Mouse (Mus musculus) gastrocnemius, postnatal 25 days (tissue): ENCODE measurements at regions not wholly inside any gene's neighbourhood (a gene's known extent, or its start where the extent isn't known, plus 50 kb on each side); places are given as distances from the start of the nearest gene placed in this dataset.
"Not testable (repeated sequence)": the region's sequence is repeated elsewhere in the genome, so short reads cannot be mapped to it uniquely, and the experiment has no call there.

Experiments used
- DNase-seq: peaks from one replicate; pipeline ENCODE4 v3.0.0; 2022

DNA sequence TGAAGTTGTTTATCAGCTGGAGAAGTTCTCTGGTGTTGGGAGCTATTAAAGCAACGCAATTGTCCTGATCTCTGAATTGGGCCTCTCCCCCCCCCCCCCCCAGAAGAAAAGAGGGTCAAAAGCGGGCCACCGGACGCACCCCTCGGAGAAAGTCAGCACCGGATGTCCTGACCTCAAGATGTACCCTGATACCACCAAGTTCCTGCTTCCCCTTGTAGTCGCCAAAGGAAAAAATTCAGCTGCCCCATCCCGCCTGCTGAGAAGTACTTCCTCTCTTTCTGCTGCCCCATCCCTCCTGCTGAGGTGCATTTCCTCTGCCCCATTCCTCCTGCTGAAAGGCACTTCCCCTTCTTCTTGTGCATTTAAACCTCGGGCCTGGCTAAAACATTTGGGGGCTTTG lies 1191.1 kb upstream of the 1700008P02Rik start:
- DNase-seq: not testable (repeated sequence)

- DNase-seq: not testable (repeated sequence)
Observed at GRCm38 (mm10) chr3:7805121-7805520, 1184.9 kb upstream of the 1700008P02Rik start.

DNA sequence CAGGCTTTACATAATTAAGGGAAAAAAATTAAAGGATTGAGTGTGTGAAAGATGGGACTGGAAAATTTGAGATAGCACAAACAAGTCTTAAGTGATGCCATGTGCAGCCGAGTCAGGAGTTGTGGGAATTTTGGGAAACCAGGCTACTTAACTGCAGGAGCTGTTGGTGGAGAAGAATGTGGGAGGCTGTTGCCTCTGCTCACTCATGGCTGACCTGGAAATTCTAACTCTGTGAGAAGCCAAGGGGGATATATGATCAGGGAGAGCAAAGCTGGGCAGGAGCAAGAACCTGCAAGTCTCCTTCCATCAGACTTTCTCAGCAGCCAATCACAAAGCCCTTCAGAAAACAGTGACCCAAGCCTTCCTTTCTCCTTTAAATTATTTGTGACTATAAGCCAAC lies 1184.0 kb upstream of the 1700008P02Rik start:
- DNase-seq: no peak

GRCm38 (mm10) chr3:7799486-7799885 lies 1179.2 kb upstream of the 1700008P02Rik start:
- no peak for DNase-seq

DNA sequence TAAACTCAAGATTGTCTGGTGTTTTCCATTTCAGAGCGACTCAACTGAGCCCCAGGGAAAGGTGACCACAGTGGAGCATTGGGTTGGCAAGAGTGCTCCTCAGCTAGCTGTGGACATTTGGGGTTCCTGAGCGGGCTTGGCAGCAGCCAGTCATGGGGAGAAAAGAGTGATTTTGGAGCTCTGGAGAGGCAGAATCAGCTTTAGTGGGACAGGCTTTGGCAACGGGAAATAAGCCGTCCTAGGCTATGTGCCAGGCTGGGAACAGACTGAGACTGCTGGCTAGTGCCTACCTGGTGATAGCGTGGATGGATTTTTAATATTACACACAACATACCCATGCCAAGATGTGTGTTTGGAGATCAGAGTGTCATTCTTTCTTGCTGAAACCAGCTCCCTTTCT lies 1167.4 kb upstream of the 1700008P02Rik start:
- no peak for DNase-seq

DNA sequence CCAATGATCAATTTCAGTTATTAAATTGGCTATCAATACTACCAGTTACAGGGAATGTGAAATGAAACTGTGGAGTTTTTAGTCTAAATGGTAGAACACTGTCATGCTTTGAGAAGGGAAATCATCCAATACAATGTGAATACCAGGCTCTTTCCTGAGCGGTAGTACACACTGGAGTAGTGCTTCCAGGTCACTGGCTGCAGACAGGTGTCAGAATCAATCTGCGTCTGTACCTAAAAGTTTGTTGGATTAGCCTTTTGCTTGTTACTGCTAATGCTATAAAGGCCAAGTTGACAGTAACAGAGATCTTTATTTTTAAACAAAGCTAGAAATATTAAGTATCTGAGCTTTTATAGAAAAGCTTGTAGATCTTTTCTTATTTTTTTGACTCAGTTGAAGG lies 1164.9 kb upstream of the 1700008P02Rik start:
- DNase-seq: no peak

- peak; percentile 5 for DNase-seq
Observed at GRCm38 (mm10) chr3:7755445-7755844, 1135.2 kb upstream of the 1700008P02Rik start.

DNA sequence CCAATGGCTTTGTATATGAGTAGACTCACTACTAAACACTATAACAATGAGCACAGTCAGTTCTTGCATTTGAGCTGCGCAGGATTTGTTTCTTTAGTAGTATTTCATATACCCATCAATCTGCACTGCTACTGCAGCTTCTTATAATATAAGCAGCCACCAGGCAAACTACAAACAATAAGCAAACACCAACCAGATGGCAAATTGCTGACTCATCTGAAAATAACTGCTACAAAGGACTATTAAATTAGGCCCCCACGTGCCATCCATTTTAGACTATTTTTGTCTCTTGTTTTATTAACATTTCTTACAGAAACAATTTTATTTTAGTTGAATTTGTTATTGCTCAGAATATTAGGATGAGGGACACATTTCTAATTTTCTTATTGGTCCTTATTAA lies 1093.5 kb upstream of the 1700008P02Rik start:
- no peak for DNase-seq

- no peak for DNase-seq
Observed at GRCm38 (mm10) chr3:7713130-7713529, 1092.9 kb upstream of the 1700008P02Rik start.

GRCm38 (mm10) chr3:7712466-7712865 lies 1092.2 kb upstream of the 1700008P02Rik start:
- no peak for DNase-seq

GRCm38 (mm10) chr3:7708609-7709008 lies 1088.4 kb upstream of the 1700008P02Rik start:
- DNase-seq: no peak

- DNase-seq: no peak
Observed at GRCm38 (mm10) chr3:7683536-7683935, 1063.3 kb upstream of the 1700008P02Rik start.

- DNase-seq: not testable (repeated sequence)
Observed at GRCm38 (mm10) chr3:7682816-7683215, 1062.6 kb upstream of the 1700008P02Rik start.

- no peak for DNase-seq
Observed at GRCm38 (mm10) chr3:7682311-7682710, 1062.1 kb upstream of the 1700008P02Rik start.

GRCm38 (mm10) chr3:7669956-7670355 lies 1049.7 kb upstream of the 1700008P02Rik start:
- DNase-seq: no peak

DNA sequence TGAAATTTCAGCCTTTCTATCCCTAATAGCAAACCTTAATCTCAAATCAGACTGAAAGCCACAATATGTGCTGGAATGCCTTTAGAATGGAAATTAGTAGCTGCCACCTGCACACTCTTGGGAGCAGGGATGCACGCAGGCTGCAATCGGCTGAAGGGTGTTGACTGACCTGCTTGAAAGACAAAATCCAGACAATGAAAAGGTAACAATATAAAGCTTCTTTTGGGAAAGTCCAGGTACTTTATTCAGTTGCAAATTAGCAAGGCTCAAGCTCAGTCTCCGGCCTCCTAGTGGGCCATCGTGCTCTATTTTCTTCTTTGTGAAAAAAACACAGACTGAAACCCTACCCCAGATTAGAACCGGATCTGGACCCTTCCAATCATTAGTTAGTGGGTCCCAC lies 1047.6 kb upstream of the 1700008P02Rik start:
- not testable (repeated sequence) for DNase-seq

DNA sequence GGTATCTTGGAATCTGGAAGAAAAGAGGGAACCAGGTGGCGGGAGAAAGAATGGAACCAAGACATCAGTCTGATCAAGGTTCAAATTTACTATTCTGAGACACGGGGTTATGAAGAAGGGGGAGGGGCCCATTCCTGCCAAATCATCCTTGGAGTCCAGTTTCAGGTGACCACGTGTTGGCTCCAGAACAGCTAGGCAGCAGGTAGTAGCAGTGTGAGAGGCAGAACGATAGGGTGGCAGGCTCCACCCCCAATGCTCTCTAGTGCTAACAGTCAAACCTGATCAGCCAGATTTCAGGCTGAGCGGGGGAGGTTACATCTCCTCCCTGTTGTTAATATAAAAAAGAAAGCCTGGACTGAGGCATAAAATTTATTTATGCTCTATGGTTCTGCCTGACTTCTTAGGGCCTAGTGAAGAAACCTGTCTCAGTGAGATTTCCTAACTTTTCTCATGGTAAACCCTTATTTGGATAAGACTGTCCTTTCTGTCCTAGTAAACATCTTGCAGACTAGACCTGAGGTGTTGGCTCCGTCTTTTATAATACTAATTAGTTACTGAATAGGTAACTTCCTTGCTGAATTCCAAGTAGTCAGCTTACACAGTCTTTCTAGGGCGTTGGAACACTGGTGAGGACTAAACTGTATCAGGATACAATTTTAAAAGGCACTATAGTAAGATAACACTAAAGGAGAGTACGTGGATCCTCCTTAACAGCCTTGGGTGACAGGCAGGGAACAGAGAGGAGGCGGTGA lies 1046.3 kb upstream of the 1700008P02Rik start:
- not testable (repeated sequence) for DNase-seq
